In the genomic region with DNA sequence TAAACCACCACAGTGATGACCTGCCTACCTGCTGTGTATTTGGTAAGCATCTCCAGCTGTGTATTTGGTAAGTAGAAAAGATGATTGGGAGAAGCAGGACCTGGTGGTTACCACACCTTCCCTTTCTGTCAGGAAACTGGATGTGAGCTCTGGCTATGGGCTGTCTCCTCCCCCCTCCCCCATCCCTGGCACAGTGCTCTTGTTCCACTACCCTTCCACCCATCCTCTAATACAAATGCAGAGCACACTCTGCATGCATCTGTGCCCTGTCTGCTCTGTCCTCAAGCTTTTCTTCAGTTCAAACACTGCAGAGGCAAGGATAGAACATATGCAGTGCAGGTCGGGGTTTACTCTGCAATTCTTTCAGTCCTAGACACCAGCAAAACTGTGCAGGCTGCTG, we compare ENCODE assay signal across 8 mouse cellular contexts. TPM values are rescaled to one million over a fixed set of nuclear protein-coding genes. Genes with fewer than 3 reads are reported as not detected.
A peak's percentile ranks its signal among the peaks of the same experiment; 100 is the strongest.
DNase-seq lines count a peak whose midpoint lies in the region; ATAC-seq and TF ChIP-seq lines count a peak whose summit lies in the region.

No protein-coding gene starts in this region.

- no peaks in the 10 kb centered on the region for H3K9me3 ChIP-seq in forebrain, embryonic 10.5 days
- no peaks in the 10 kb centered on the region for H3K9me3 ChIP-seq in forebrain, embryonic 12.5 days
- H3K9me3 ChIP-seq in limb, embryonic 13.5 days = no peaks in the 10 kb centered on the region
- H3K9me3 ChIP-seq in stomach, postnatal 0 days (ENCODE audit: control insufficient read depth, low read length) = no peaks in the 10 kb centered on the region

- TF ChIP-seq CTCF in stomach, postnatal 0 days (IDR thresholded peaks at IDR 0.05; ENCODE audit: low read depth) = no peak

- no peak overlapping the region for H3K9ac ChIP-seq in forebrain, embryonic 12.5 days
- H3K9ac ChIP-seq in limb, embryonic 13.5 days = no peak overlapping the region
- peak overlapping the region; percentile 19 for H3K9ac ChIP-seq in stomach, postnatal 0 days (ENCODE audit: low read length)

- peaks cover 30% of the 10 kb centered on the region for H3K4me1 ChIP-seq in forebrain, embryonic 10.5 days
- peaks cover 30% of the 10 kb centered on the region for H3K4me1 ChIP-seq in forebrain, embryonic 12.5 days
- peaks cover 30% of the 10 kb centered on the region for H3K4me1 ChIP-seq in limb, embryonic 13.5 days
- H3K4me1 ChIP-seq in stomach, postnatal 0 days (replicated peaks; ENCODE audit: control insufficient read depth, insufficient read depth) = 0 out of 2 replicates have a peak, but pooled peaks cover 6% of the 10 kb centered on the region

- no peak for ATAC-seq in forebrain, embryonic 12.5 days (ENCODE audit: low FRiP score)
- no peak for ATAC-seq in limb, embryonic 13.5 days (ENCODE audit: low FRiP score, low read depth)
- ATAC-seq in stomach, postnatal 0 days (ENCODE audit: low FRiP score, low TSS enrichment) = no peak; the same call in 1 of the 2 replicates

- WGBS in forebrain, embryonic 10.5 days = 53% methylated on average over 1 of the region's 1 CpGs
- 38% methylated on average over 1 of the region's 1 CpGs for WGBS in forebrain, embryonic 12.5 days
- 52% methylated on average over 1 of the region's 1 CpGs for WGBS in limb, embryonic 13.5 days
- WGBS in stomach, postnatal 0 days = 20% methylated on average over 1 of the region's 1 CpGs

- no peak overlapping the region for H3K4me2 ChIP-seq in forebrain, embryonic 12.5 days
- peak overlapping the region; percentile 44; the same call in 1 of the 2 replicates for H3K4me2 ChIP-seq in limb, embryonic 13.5 days (replicated peaks)
- H3K4me2 ChIP-seq in stomach, postnatal 0 days (replicated peaks; ENCODE audit: low read depth) = peak overlapping the region; percentile 53

- H3K4me3 ChIP-seq in forebrain, embryonic 10.5 days = no peak overlapping the region
- H3K4me3 ChIP-seq in forebrain, embryonic 12.5 days (replicated peaks) = no peak overlapping the region
- H3K4me3 ChIP-seq in limb, embryonic 13.5 days = no peak overlapping the region
- H3K4me3 ChIP-seq in stomach, postnatal 0 days (ENCODE audit: low read depth, low read length) = peak overlapping the region; percentile 17; the same call in 1 of the 2 replicates

- no peaks in the 10 kb centered on the region for H3K36me3 ChIP-seq in forebrain, embryonic 10.5 days (replicated peaks)
- H3K36me3 ChIP-seq in forebrain, embryonic 12.5 days (replicated peaks) = no peaks in the 10 kb centered on the region
- H3K36me3 ChIP-seq in limb, embryonic 13.5 days = no peaks in the 10 kb centered on the region
- H3K36me3 ChIP-seq in stomach, postnatal 0 days (ENCODE audit: control insufficient read depth, insufficient read depth, low read length) = no peaks in the 10 kb centered on the region; the same call in 1 of the 2 replicates

- H3K27me3 ChIP-seq in forebrain, embryonic 10.5 days (ENCODE audit: poor library complexity, severe bottlenecking) = no peaks in the 10 kb centered on the region
- no peaks in the 10 kb centered on the region for H3K27me3 ChIP-seq in forebrain, embryonic 12.5 days
- no peaks in the 10 kb centered on the region for H3K27me3 ChIP-seq in limb, embryonic 13.5 days
- H3K27me3 ChIP-seq in stomach, postnatal 0 days (ENCODE audit: control insufficient read depth, insufficient read depth, low read length) = no peaks in the 10 kb centered on the region

- DNase-seq in forebrain, embryonic 10.5 days (ENCODE audit: extremely low spot score, low spot score) = no peak
- DNase-seq in retina, postnatal 1 day = peak; percentile 4
- DNase-seq in retina, embryonic 14.5 days (ENCODE audit: low spot score) = no peak
- no peak for DNase-seq in stomach, postnatal 0 days (ENCODE audit: low spot score)
- DNase-seq in urinary bladder, postnatal 10 days (ENCODE audit: low spot score) = no peak
- no peak for DNase-seq in adrenal gland, adult 8-10 months

- peak overlapping the region; percentile 83 for H3K27ac ChIP-seq in forebrain, embryonic 10.5 days
- H3K27ac ChIP-seq in forebrain, embryonic 12.5 days = no peak overlapping the region
- H3K27ac ChIP-seq in limb, embryonic 13.5 days = peak overlapping the region; percentile 78; the same call in 1 of the 2 replicates
- H3K27ac ChIP-seq in stomach, postnatal 0 days (replicated peaks) = peak overlapping the region; percentile 96

- TF ChIP-seq EP300 in stomach, postnatal 0 days (optimal IDR thresholded peaks at IDR 0.05) = no peak

RNA-seq across cellular contexts. Expression of a gene that starts 19.8 kb away (rescaled TPM):
- polyA plus RNA-seq in forebrain, embryonic 10.5 days (2016; fragmentation: Nextera tagmentation; extraction: Ambion mirVana) = not detected in 2 replicates
- polyA plus RNA-seq in forebrain, embryonic 12.5 days (2016; fragmentation: Nextera tagmentation; extraction: Ambion mirVana) = not detected in 2 replicates
- polyA plus RNA-seq in limb, embryonic 13.5 days (2015; fragmentation: Nextera tagmentation; extraction: Ambion mirVana) = not detected in 2 replicates
- polyA plus RNA-seq in stomach, postnatal 0 days (2015; fragmentation: Nextera tagmentation; extraction: Ambion mirVana) = 50.6 and 55.3 TPM in 2 replicates
- not detected for total RNA-seq in adrenal gland, adult 8-10 months (2022)

Comparison
In these comparisons a context has a peak if more than half of its experiments do, and no peak if none do; other contexts are left out.
1. RNA of a gene that starts 19.8 kb away (polyA plus RNA-seq): 50.6 to 55.3 TPM in stomach, postnatal 0 days; not detected in forebrain, embryonic 10.5 days, not detected in forebrain, embryonic 12.5 days and not detected in limb, embryonic 13.5 days; every median in the first group is over 10 times any median in the second.